Mouse (Mus musculus) kidney, adult 2 months (tissue): ENCODE results near the gene Asb17.

ENCODE experiments used
- CTCF ChIP-seq: fragments of 200-500 bp; conservative IDR thresholded peaks from 2 replicates; pipeline ENCODE4 v1.5.1; 2011; ENCODE audit warnings: low read depth, mild to moderate bottlenecking, control low read depth, low read length, moderate library complexity, mixed read lengths; ENCODE audit not compliant: insufficient read depth, insufficient read length
- POLR2A ChIP-seq: fragments of 200-500 bp; IDR thresholded peaks from one replicate; pipeline ENCODE4 v1.6.1; 2011; ENCODE audit warnings: low read depth, low read length, control low read depth

- TF ChIP-seq CTCF (no peak), POLR2A (no peak)
Measured at GRCm38 (mm10) chr3:153852266-153852665, 8.3 kb downstream of the Asb17 start.
